Mouse (Mus musculus) stomach, embryonic 16.5 days (tissue): Measurements from ENCODE around the gene Rgs1. TPM values are rescaled to one million over a fixed set of nuclear protein-coding genes. Genes with fewer than 3 reads are reported as not detected.

Experiments used
- ATAC-seq: fragments of 200-750 bp; cut with Nextera tagmentation; 2 replicates; pipeline ENCODE4 v1.8.0; 2017; ENCODE audit warnings: moderate number of reproducible peaks, moderate TSS enrichment; ENCODE audit not compliant: insufficient read depth, low FRiP score
- H3K27ac ChIP-seq: fragments of 300-500 bp; sonication (generic); 2 replicates; pipeline ENCODE4 v1.5.1; 2014; ENCODE audit warnings: low read length
- H3K27me3 ChIP-seq: fragments of 300-500 bp; sonication (generic); 2 replicates; pipeline ENCODE4 v1.6.1; 2014; ENCODE audit warnings: low read length, control low read depth, mixed read lengths; ENCODE audit not compliant: control insufficient read depth, insufficient read depth
- H3K36me3 ChIP-seq: fragments of 300-500 bp; sonication (generic); 2 replicates; pipeline ENCODE4 v1.6.1; 2014; ENCODE audit warnings: low read length; ENCODE audit not compliant: control insufficient read depth, insufficient read depth
- H3K4me1 ChIP-seq: fragments of 300-500 bp; sonication (generic); 2 replicates; pipeline ENCODE4 v1.6.1; 2014; ENCODE audit warnings: low read length, control low read depth, mixed read lengths; ENCODE audit not compliant: control insufficient read depth, insufficient read depth
- H3K4me2 ChIP-seq: fragments of 300-500 bp; sonication (generic); 2 replicates; pipeline ENCODE4 v1.6.1; 2014; ENCODE audit warnings: low read depth, low read length, mixed read lengths
- H3K4me3 ChIP-seq: fragments of 300-500 bp; sonication (generic); replicated peaks from 2 replicates; pipeline ENCODE4 v1.5.1; 2014; ENCODE audit warnings: mild to moderate bottlenecking, low read length
- H3K9ac ChIP-seq: fragments of 300-500 bp; sonication (generic); 2 replicates; pipeline ENCODE4 v1.6.1; 2014; ENCODE audit warnings: low read length
- H3K9me3 ChIP-seq: fragments of 300-500 bp; sonication (generic); replicated peaks from 2 replicates; pipeline ENCODE4 v1.6.1; 2016; ENCODE audit warnings: low read length, control low read depth; ENCODE audit not compliant: control insufficient read depth
- WGBS: fragments of 180-500 bp; shearing (Covaris S2); extraction: QIAGEN DNeasy Blood & Tissue Kit; methylation state at CpG from one replicate; pipeline ENCODE4 v1.1.7; 2014; 5-methylcytosine and 5-hydroxymethylcytosine counted together
- polyA plus RNA-seq: library from polyadenylated mRNA; unstranded; fragments of >200 nt; fragmentation: Nextera tagmentation; extraction: Ambion mirVana; gene quantifications from 2 replicates; pipeline ENCODE4 v1.2.1, GENCODE M21; 2015

Rgs1 gene
- polyA plus RNA-seq = 0.13 and 0.22 TPM in 2 replicates

DNA sequence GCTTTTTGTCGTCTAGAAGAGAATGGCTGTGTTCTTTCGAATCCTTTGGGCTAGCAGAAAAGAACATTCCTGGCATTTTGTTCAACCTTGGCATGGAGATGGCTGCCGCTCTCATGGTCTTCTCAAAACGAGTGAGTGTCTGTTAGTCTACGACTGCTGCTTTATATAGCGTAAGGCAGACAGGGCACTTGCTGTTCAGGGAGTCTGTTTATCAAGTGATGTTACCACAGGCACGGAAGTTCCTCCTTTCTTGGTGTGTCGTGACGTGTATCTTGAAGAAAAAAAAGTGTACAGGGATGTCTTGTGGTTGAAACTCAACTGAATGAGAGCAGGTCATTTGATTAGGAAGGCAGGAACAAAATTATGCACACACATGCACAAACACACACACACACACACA lies at the start of gene Rgs1:
TSS of gene Rgs1 (minus strand) at position 320 of the 400 bp plus-strand sequence.
- no peak for ATAC-seq
- Histone ChIP-seq H3K4me2 (no peak within 1 kb of the TSS), H3K4me1 (no peaks in the 10 kb centered on the region), H3K27me3 (no peaks in the 10 kb centered on the region), H3K9ac (no peak within 1 kb of the TSS), H3K27ac (no peak within 1 kb of the TSS), H3K36me3 (no peaks in the 10 kb centered on the region), H3K9me3 (no peaks in the 10 kb centered on the region), H3K4me3 (no peak within 1 kb of the TSS)
- WGBS = 77% methylated on average over 9 of the region's 9 CpGs

DNA sequence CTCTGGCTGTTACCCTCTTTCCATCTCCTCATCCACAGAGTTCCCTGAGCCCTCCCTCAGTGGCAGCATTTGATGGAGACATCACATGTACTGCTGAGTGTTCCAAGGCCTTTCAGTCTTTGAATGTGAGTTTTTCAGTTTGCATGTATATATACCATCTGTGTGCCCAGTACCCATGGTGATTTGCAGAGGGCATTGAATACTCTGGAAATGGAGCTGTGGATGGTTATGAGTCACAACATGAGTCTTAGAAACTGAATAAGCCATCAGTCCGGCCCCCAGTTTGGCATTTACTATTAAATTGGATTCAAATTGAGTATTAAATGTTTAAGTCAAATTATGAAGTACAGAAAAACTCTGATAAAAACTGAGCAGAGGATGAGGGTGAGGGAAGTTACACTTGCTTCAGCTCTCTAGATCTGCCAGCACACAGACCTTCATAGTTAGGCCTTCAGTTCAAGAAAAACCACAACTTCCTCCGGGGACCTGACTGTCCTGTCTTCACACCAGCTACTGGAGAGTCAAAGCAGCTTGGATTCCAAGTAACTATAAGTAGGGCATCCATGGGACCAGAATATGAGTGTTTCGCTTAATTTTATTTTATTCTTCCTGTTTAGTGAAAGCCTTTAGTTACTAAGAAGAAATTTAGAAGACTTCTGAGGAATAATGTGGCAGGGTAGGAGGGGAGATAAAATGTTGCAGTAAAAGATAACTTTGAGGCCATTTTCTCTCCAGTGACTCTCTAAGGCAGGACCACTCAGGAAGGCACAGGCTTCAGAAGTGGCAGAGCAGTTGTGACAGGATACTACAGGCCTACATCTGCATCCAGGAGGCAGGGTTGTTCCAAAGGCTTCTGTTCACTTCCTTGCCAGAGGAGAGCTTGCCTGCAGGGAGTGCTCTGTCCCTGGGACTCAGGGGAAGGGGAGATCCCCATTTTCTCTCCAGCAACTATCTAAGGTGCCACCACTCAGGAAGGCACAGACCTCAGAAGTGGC lies 34.3 kb upstream of the Rgs1 start:
- Histone ChIP-seq H3K9me3 (no peaks in the 10 kb centered on the region), H3K36me3 (no peaks in the 10 kb centered on the region), H3K4me3 (no peak overlapping the region), H3K9ac (no peak overlapping the region), H3K4me2 (no peak overlapping the region), H3K27ac (no peak overlapping the region), H3K4me1 (no peaks in the 10 kb centered on the region), H3K27me3 (no peaks in the 10 kb centered on the region)
- no peak for ATAC-seq
- 91% methylated on average over 3 of the region's 3 CpGs for WGBS

DNA sequence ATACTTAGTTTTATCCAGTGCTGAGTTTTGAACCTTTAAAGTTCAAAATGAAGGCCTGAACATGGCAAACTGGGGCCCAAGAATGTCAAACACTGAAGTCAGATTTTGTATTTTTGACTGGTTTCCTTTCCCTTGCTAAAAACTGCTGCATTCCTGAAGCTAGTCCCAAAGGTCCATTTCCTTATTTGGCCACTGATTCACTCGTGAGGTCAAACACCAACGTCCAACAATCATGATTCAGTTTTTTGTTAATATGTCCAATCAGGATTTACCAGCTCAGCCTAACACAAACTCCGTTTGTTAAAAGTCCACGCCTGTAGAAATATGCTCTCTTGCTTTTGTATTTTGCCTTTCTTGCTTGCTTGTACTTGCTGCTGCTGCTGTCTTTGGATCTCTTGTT lies 31.0 kb upstream of the Rgs1 start:
- Histone ChIP-seq H3K4me3 (no peak overlapping the region), H3K27me3 (no peaks in the 10 kb centered on the region), H3K9me3 (no peaks in the 10 kb centered on the region), H3K9ac (no peak overlapping the region), H3K4me1 (no peaks in the 10 kb centered on the region), H3K36me3 (no peaks in the 10 kb centered on the region), H3K27ac (no peak overlapping the region), H3K4me2 (no peak overlapping the region)
- 58% methylated on average over 4 of the region's 4 CpGs for WGBS
- ATAC-seq = no peak

DNA sequence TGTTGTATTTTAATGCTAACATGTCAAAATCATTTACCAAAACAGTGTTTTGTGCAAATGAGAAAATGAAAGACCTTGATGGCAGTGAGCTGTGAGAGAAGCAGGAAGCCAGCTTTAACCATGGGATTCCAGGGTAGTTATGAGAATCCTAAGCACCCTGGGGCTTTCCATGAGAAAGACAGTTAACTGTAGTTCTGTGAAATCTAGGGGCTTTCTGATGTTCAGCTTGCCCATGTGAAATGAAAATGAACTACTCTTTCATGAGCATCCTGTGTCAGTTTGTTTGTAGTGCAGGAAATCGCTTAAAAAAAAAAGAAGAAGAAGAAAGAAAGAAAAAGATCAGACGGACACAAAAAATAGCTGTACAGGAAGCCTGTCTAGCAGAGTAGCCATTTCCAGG lies 23.9 kb upstream of the Rgs1 start:
- Histone ChIP-seq H3K27ac (no peak overlapping the region), H3K4me2 (no peak overlapping the region), H3K36me3 (no peaks in the 10 kb centered on the region), H3K27me3 (no peaks in the 10 kb centered on the region), H3K9ac (no peak overlapping the region), H3K4me1 (no peaks in the 10 kb centered on the region), H3K4me3 (no peak overlapping the region), H3K9me3 (no peaks in the 10 kb centered on the region)
- WGBS = 82% methylated on average over 2 of the region's 2 CpGs
- ATAC-seq = no peak

DNA sequence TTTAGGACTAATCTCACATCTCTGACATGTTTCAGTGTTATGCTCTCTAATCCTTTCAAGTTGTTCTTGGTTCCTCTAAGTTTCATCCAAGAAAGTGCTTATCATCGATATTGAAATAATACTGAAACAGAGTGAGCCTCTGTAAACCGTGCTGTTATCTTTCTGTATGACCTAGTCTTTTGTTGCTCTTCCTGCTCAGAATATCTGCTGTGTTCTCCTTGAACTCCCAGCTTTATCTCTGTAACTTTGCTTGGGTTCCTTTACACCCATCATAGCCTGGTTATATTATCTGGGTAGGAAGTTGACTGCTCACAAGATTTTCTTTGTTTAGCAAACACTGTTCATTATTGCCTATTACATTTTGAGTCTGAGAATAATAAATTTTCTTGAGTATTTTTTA lies 20.1 kb upstream of the Rgs1 start:
- H3K4me2 ChIP-seq = no peak overlapping the region
- H3K9ac ChIP-seq = no peak overlapping the region
- no peaks in the 10 kb centered on the region for H3K27me3 ChIP-seq
- no peaks in the 10 kb centered on the region for H3K9me3 ChIP-seq
- WGBS = 85% methylated on average over 2 of the region's 2 CpGs
- H3K4me3 ChIP-seq = no peak overlapping the region
- no peaks in the 10 kb centered on the region for H3K4me1 ChIP-seq
- ATAC-seq = no peak
- no peaks in the 10 kb centered on the region for H3K36me3 ChIP-seq
- no peak overlapping the region for H3K27ac ChIP-seq

DNA sequence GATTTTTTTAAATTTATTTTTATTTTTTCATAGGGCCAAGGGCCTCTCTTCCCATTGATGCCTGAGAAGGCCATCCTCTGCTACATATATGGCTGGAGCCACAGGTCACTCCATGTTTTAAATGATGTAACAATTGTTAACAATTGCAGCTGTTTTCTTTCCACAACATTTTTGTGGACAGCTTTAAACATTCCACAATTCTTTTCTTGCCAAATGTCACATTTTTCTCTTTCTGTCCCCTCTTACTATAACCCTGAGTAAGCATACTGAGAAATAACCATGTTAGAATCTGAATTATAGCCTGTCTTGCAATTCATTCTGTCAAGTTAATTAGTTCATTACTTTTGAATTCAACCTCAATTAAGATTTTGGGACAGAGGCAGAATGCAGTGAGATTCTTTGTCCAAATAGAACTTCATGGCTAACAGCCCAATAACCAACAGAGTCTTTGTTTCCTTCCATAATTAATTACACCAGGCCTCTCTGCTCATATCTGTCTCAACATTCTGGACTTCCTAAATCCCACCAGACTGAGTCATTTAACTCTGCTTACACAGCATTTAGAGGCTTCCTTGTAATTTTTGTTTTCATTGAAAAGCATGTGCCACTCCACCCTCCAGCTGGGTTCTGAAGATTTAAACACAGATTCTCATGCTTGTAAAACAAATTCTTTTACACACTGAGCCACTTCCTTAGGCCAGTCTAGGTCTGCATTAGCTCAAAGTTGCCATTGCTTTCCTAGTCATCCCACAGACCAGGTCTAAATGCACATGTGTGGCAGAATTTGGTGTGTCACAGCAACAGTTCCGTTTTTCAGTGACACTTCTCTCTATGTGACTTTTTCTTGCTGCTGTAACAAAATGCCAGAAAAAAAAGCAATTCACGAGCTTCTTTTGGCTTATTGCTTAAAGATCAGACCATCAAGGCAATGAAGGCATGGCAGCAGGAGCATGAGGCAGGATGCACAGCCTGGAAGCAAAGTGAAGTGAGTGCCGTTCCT lies 18.7 kb upstream of the Rgs1 start:
- Histone ChIP-seq H3K4me1 (no peaks in the 10 kb centered on the region), H3K27ac (peak overlapping the region; percentile 8; the same call in 1 of the 2 replicates), H3K4me3 (no peak overlapping the region), H3K9ac (no peak overlapping the region), H3K36me3 (no peaks in the 10 kb centered on the region), H3K9me3 (no peaks in the 10 kb centered on the region), H3K27me3 (no peaks in the 10 kb centered on the region), H3K4me2 (no peak overlapping the region)
- WGBS = 58% methylated on average over 3 of the region's 3 CpGs
- ATAC-seq = peak; percentile 64; the same call in 1 of the 2 replicates

DNA sequence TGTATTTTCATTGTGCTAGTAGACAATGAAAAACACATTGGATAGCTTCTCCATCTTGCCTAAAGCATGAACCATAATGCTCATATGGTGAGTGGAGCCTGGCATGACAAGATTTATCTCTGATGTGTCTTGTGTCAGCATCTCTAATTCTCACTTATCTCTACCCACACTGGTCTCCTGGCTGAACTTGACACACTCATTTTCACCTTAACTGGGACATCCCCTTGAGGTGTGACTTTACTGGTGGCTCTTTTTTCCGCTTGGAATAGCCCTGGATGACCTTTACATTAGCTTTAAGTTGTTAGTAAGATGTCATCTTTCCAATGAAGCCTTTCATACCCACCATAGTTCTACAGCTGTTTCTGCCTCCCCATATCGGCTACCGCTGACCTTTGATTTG lies 15.0 kb upstream of the Rgs1 start:
- no peaks in the 10 kb centered on the region for H3K36me3 ChIP-seq
- no peaks in the 10 kb centered on the region for H3K9me3 ChIP-seq
- H3K27ac ChIP-seq = no peak overlapping the region
- H3K27me3 ChIP-seq = no peaks in the 10 kb centered on the region
- 86% methylated on average over 3 of the region's 3 CpGs for WGBS
- no peak overlapping the region for H3K4me3 ChIP-seq
- no peak overlapping the region for H3K4me2 ChIP-seq
- no peak overlapping the region for H3K9ac ChIP-seq
- ATAC-seq = no peak
- H3K4me1 ChIP-seq = no peaks in the 10 kb centered on the region

DNA sequence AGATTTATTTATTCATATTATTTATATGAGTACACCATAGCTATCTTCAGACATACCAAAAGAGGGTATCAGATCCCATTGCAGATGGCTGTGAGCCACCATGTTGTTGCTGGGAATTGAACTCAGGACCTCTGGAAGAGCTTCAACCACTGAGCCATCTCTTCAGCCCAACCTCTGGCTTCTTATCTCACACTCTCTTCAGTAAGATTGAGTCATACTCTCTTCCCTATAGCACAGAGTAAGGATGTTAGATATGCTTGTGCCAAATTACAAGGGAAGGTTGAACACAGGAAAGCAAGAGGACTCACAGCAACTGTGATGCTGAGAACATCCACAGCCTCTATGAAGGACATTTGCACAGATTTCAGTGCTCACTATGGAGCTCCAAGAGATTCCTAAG lies 13.0 kb upstream of the Rgs1 start:
- Histone ChIP-seq H3K4me2 (no peak overlapping the region), H3K36me3 (no peaks in the 10 kb centered on the region), H3K27me3 (no peaks in the 10 kb centered on the region), H3K9me3 (no peaks in the 10 kb centered on the region), H3K27ac (no peak overlapping the region), H3K9ac (no peak overlapping the region), H3K4me3 (no peak overlapping the region), H3K4me1 (no peaks in the 10 kb centered on the region)
- no peak for ATAC-seq

DNA sequence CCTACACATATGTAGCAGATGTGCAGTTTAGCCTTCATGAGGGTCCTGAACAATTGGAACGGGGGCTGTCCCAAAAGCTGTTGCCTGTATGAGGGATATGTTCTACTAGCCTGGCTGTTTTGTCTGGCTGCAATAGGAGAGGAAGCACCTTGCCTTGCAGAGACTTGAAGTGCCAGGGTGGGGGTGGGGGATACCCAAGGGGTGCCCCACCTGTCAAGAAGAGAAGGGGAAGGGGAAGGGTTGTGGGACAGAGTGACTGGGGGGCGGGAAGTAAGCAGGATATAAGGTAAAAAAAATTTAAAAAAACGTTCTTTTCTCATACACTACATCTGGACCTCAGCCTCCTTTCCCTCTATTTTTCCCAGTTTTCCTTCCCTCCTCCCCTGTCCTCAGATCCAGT lies 9.7 kb upstream of the Rgs1 start:
- Histone ChIP-seq H3K4me2 (no peak overlapping the region), H3K9me3 (no peaks in the 10 kb centered on the region), H3K4me3 (no peak overlapping the region), H3K4me1 (no peaks in the 10 kb centered on the region), H3K27me3 (no peaks in the 10 kb centered on the region), H3K36me3 (no peaks in the 10 kb centered on the region), H3K9ac (no peak overlapping the region), H3K27ac (no peak overlapping the region)
- 68% methylated on average over 3 of the region's 3 CpGs for WGBS
- no peak for ATAC-seq
